Mouse (Mus musculus) G1E (cell line): Measurements from ENCODE around the gene Mpnd.

Experiments used
- CTCF ChIP-seq: IDR thresholded peaks from 2 replicates; pipeline ENCODE4 v1.5.1; 2012; ENCODE audit warnings: low read depth, low read length, inconsistent platforms, mixed read lengths
- GATA1 ChIP-seq: IDR thresholded peaks from 2 replicates; pipeline ENCODE4 v1.6.1; 2012; ENCODE audit warnings: borderline replicate concordance, low read length, inconsistent platforms, mixed read lengths
- GATA2 ChIP-seq: IDR thresholded peaks from 2 replicates; pipeline ENCODE4 v1.6.1; 2012; ENCODE audit warnings: low read depth, low read length, inconsistent platforms, borderline replicate concordance
- POLR2AphosphoS5 ChIP-seq: IDR thresholded peaks from 2 replicates; pipeline ENCODE4 v1.6.1; 2012; ENCODE audit warnings: low read depth, low read length, inconsistent platforms; ENCODE audit not compliant: insufficient replicate concordance
- TAL1 ChIP-seq: conservative IDR thresholded peaks from 2 replicates; pipeline ENCODE4 v1.6.1; 2012; ENCODE audit warnings: low read depth, low read length, inconsistent platforms, mixed read lengths

DNA sequence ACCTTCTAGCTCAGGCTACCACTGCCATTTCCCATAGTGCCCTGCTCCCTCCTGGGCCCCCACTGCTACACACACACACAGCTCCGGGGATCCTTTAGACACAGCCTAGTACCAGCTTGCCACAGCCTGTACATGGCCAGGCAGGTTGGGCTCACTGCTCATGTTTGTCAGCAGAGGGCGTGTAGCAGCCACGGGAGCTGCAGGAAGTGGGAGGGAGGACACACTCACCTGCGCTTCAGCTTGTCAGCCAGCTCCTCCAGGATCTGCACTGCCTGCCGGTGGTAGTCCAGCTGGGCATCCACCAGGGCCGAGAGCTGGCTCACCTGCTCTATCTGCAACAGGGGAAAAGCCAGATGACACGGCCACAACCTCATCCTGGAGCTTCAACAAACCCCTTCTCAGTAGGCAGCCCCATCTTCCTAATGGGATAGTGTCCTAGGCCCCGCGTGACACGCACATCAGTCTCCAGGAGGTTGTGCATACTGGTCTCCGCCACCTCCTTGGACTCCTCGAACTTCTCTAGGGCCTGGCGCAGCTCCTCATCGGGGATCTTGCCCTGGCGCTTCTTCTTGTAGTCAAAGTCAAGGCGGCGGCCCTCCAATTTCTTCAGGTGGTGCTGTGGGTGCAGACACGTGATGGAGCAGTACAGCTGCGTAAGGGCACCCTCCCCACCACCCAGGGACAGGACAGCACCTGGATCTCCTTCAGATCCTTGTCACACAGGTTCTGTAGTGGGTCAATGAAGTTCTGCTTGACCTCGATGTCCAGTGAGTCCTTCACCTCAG is 13.0 kb downstream of the Mpnd start:
- TF ChIP-seq CTCF (0 out of 2 replicates have a peak, but pooled peaks have one; percentile 8), TAL1 (no peak), POLR2AphosphoS5 (no peak), GATA1 (no peak), GATA2 (no peak)
